Mouse (Mus musculus) intestine, embryonic 15.5 days (tissue): ENCODE results near the gene Gtf3c6. TPM values are rescaled to one million over a fixed set of nuclear protein-coding genes. Genes with fewer than 3 reads are reported as not detected.
A peak's percentile ranks its signal among the peaks of the same experiment; 100 is the strongest.

Source experiments
- ATAC-seq: fragments of 200-750 bp; cut with Nextera tagmentation; 2 replicates; pipeline ENCODE4 v1.8.0; 2017; ENCODE audit warnings: moderate TSS enrichment, moderate library complexity
- H3K27ac ChIP-seq: fragments of 300-500 bp; sonication (generic); 2 replicates; pipeline ENCODE4 v1.5.1; 2015; ENCODE audit warnings: mild to moderate bottlenecking, inconsistent platforms
- H3K27me3 ChIP-seq: fragments of 300-500 bp; sonication (generic); replicated peaks from 2 replicates; pipeline ENCODE4 v1.6.1; 2015; ENCODE audit warnings: inconsistent platforms
- H3K36me3 ChIP-seq: fragments of 300-500 bp; sonication (generic); 2 replicates; pipeline ENCODE4 v1.6.1; 2015; ENCODE audit warnings: inconsistent platforms
- H3K4me1 ChIP-seq: fragments of 300-500 bp; sonication (generic); replicated peaks from 2 replicates; pipeline ENCODE4 v1.6.1; 2015; ENCODE audit warnings: inconsistent platforms
- H3K4me2 ChIP-seq: fragments of 300-500 bp; sonication (generic); replicated peaks from 2 replicates; pipeline ENCODE4 v1.6.1; 2015; ENCODE audit warnings: mild to moderate bottlenecking, inconsistent platforms
- H3K4me3 ChIP-seq: fragments of 300-500 bp; sonication (generic); replicated peaks from 2 replicates; pipeline ENCODE4 v1.5.1; 2015; ENCODE audit warnings: inconsistent platforms
- H3K9ac ChIP-seq: fragments of 300-500 bp; sonication (generic); 2 replicates; pipeline ENCODE4 v1.6.1; 2015; ENCODE audit warnings: inconsistent platforms
- H3K9me3 ChIP-seq: fragments of 300-500 bp; sonication (generic); 2 replicates; pipeline ENCODE4 v1.6.1; 2016; ENCODE audit warnings: inconsistent platforms
- WGBS: fragments of 180-500 bp; shearing (Covaris S2); methylation state at CpG from one replicate; pipeline ENCODE4 v1.1.7; 2015; 5-methylcytosine and 5-hydroxymethylcytosine counted together
- polyA plus RNA-seq: library from polyadenylated mRNA; unstranded; fragments of >200 nt; fragmentation: Nextera tagmentation; extraction: Ambion mirVana; gene quantifications from 2 replicates; pipeline ENCODE4 v1.2.1, GENCODE M21; 2015

Gene Gtf3c6
- polyA plus RNA-seq, 1 experiment from 2014 or later: 80.8 TPM

- no peak overlapping the region for H3K27ac ChIP-seq
- no peak overlapping the region for H3K4me3 ChIP-seq
- H3K9me3 ChIP-seq: no peaks in the 10 kb centered on the region
- H3K36me3 ChIP-seq: peaks cover 36% of the 10 kb centered on the region
- no peak for ATAC-seq
- no peak overlapping the region for H3K4me2 ChIP-seq
- 0 out of 2 replicates have a peak, but pooled peaks cover 3% of the 10 kb centered on the region for H3K4me1 ChIP-seq
- WGBS: 83% methylated on average over 6 of the region's 6 CpGs
- H3K27me3 ChIP-seq: no peaks in the 10 kb centered on the region
- no peak overlapping the region for H3K9ac ChIP-seq
Measured at GRCm38 (mm10) chr10:40250969-40251368, 6.9 kb downstream of the Gtf3c6 start.

DNA sequence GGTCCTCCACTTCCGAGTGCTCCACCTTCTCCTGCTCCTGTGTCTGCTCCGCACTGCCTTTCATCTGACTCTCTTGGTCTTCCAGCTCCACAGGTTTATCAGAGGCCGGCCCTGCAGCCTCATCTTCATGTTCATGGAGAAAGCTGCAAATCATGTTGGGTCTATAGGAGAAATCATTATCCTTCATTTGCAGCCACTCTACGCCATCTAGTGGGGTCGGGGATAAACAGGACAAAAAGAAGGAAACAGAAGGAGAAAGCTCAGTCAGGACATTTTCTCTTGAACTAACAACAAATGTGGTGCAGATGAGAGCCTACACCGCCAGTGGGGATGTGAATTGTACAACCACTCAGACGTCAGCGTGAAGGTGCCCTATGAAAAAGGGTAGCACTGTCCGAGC is 8.3 kb downstream of the Gtf3c6 start:
- Histone ChIP-seq H3K27ac (no peak overlapping the region), H3K9me3 (no peaks in the 10 kb centered on the region), H3K27me3 (no peaks in the 10 kb centered on the region), H3K9ac (no peak overlapping the region), H3K36me3 (peaks cover 36% of the 10 kb centered on the region), H3K4me1 (0 out of 2 replicates have a peak, but pooled peaks cover 3% of the 10 kb centered on the region), H3K4me2 (no peak overlapping the region), H3K4me3 (no peak overlapping the region)
- 87% methylated on average over 9 of the region's 9 CpGs for WGBS
- ATAC-seq: no peak

DNA sequence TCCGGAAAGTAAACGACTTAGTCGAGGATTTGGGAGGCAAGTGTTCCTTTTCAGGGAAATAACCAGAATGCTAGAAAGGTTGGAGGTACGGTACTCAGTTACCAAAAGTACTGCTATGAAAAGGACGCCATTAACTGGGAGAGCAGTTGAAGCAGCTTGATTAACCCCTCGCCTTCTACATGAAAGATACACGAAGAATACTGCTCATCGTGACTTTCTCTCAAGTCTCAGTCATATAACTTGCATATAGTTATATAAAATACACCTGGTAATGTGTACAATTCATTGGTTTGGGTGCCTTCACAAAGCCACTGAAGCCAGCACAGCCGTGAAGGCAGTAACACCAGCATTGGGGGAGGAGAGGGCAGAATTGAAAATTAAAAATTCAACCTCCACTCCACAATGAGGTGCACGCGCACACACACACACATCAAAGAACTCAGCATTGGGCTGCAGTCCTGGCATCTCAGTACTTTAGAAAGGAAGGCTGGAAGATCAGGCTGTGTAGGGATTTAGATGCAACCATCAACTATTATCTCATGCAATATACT is 10.7 kb downstream of the Gtf3c6 start:
- peak overlapping the region; percentile 74 for H3K4me3 ChIP-seq
- H3K9me3 ChIP-seq: no peaks in the 10 kb centered on the region
- no peak overlapping the region for H3K9ac ChIP-seq
- peaks cover 28% of the 10 kb centered on the region for H3K36me3 ChIP-seq
- peak; percentile 45 for ATAC-seq
- H3K4me2 ChIP-seq: peak overlapping the region; percentile 63
- H3K27ac ChIP-seq: 0 out of 2 replicates have a peak overlapping the region, but pooled peaks have one; percentile 54
- 32% methylated on average over 11 of the region's 11 CpGs for WGBS
- H3K27me3 ChIP-seq: no peaks in the 10 kb centered on the region
- 0 out of 2 replicates have a peak, but pooled peaks cover 3% of the 10 kb centered on the region for H3K4me1 ChIP-seq

GRCm38 (mm10) chr10:40246374-40247165 is 11.3 kb downstream of the Gtf3c6 start, which contains the start of gene Rpf2:
Gene Rpf2, minus strand, starts transcription at chr10:40247036.
- peak within 1 kb of the TSS; percentile 63 for H3K4me2 ChIP-seq
- peak within 1 kb of the TSS; percentile 54; the same call in 1 of the 2 replicates for H3K27ac ChIP-seq
- peak within 1 kb of the TSS; percentile 74 for H3K4me3 ChIP-seq
- H3K9me3 ChIP-seq: no peaks in the 10 kb centered on the region
- no peaks in the 10 kb centered on the region for H3K27me3 ChIP-seq
- 0 out of 2 replicates have a peak, but pooled peaks cover 3% of the 10 kb centered on the region for H3K4me1 ChIP-seq
- WGBS: under 1% methylated on average over 54 of the region's 54 CpGs
- ATAC-seq: peak; percentile 97
- H3K36me3 ChIP-seq: peaks cover 22% of the 10 kb centered on the region
- peak within 1 kb of the TSS; percentile 66 for H3K9ac ChIP-seq

- no peak overlapping the region for H3K4me2 ChIP-seq
- no peaks in the 10 kb centered on the region for H3K27me3 ChIP-seq
- ATAC-seq: no peak
- WGBS: 94% methylated on average over 5 of the region's 5 CpGs
- H3K4me1 ChIP-seq: no peaks in the 10 kb centered on the region
- peaks cover 12% of the 10 kb centered on the region for H3K36me3 ChIP-seq
- H3K27ac ChIP-seq: no peak overlapping the region
- no peak overlapping the region for H3K4me3 ChIP-seq
- H3K9me3 ChIP-seq: no peaks in the 10 kb centered on the region
- no peak overlapping the region for H3K9ac ChIP-seq
Measured at GRCm38 (mm10) chr10:40237826-40238225, 20.1 kb downstream of the Gtf3c6 start.

DNA sequence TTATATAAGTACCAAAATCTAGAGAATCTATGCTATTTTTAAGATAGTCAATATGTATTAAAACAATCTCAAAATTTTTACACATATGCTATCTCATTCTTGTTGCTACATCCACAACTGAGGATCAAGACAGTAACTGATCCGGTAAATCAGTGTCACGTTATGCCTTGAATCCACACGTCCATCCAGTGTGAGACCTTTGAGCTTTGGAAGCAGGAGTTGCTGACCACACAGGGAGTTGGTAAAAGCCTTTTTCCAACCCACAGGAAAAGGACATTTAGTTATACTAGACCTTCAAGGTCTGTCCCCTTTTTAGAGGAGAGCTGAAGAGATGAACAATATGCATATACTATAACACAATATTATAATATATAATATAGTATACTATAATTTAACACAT is 24.7 kb downstream of the Gtf3c6 start:
- Histone ChIP-seq H3K27me3 (no peaks in the 10 kb centered on the region), H3K9ac (no peak overlapping the region), H3K9me3 (no peaks in the 10 kb centered on the region), H3K27ac (no peak overlapping the region), H3K36me3 (peaks cover 27% of the 10 kb centered on the region; the same call in 1 of the 2 replicates), H3K4me2 (no peak overlapping the region), H3K4me1 (no peaks in the 10 kb centered on the region), H3K4me3 (no peak overlapping the region)
- no peak for ATAC-seq
- WGBS: 90% methylated on average over 3 of the region's 3 CpGs

DNA sequence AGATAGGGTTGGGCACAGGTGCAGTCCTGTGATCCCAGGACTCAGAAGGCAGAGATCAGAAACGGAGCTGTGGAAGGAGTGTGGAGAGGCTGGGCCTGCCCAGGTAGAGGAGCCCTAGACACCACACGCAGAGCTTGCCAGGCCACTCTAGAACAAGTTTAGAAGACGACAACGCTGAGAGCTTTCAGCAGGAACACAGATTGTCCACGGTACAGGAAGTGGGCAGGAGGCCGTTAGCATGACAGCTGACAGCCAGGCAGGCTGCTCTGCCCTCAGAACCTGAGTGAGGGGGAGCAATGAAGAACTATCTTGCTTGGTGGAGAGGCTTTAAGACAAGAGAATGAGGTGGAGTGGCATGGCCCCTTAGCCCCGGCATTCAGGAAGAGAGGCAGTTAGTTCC is 25.5 kb downstream of the Gtf3c6 start:
- Histone ChIP-seq H3K9ac (no peak overlapping the region), H3K4me3 (no peak overlapping the region), H3K27ac (no peak overlapping the region), H3K27me3 (no peaks in the 10 kb centered on the region), H3K4me1 (no peaks in the 10 kb centered on the region), H3K36me3 (peaks cover 27% of the 10 kb centered on the region; the same call in 1 of the 2 replicates), H3K9me3 (no peaks in the 10 kb centered on the region), H3K4me2 (no peak overlapping the region)
- no peak for ATAC-seq
- WGBS: 84% methylated on average over 7 of the region's 7 CpGs

DNA sequence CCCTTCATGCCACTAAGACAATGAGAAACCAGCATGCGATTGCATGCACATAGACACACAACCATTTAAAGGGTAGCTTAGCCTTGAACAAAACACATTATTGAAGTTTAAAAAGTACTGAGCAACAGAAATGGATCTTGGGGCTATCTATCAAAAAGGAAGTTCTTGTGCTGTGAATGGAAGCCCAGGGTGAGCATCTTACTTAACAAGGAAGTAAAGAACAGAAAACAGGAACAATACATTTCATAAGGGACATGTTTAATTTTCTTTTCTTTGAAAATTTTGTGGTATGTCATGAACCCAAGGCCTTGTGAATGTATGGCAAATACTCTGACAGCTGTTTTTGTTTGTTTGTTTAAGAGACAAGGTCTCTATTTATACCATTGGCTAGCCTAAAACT is 28.2 kb downstream of the Gtf3c6 start:
- 97% methylated on average over 1 of the region's 1 CpGs for WGBS
- H3K4me2 ChIP-seq: no peak overlapping the region
- ATAC-seq: no peak
- no peak overlapping the region for H3K9ac ChIP-seq
- no peak overlapping the region for H3K4me3 ChIP-seq
- H3K27me3 ChIP-seq: no peaks in the 10 kb centered on the region
- H3K4me1 ChIP-seq: no peaks in the 10 kb centered on the region
- H3K27ac ChIP-seq: no peak overlapping the region
- peaks cover 35% of the 10 kb centered on the region for H3K36me3 ChIP-seq
- H3K9me3 ChIP-seq: no peaks in the 10 kb centered on the region

DNA sequence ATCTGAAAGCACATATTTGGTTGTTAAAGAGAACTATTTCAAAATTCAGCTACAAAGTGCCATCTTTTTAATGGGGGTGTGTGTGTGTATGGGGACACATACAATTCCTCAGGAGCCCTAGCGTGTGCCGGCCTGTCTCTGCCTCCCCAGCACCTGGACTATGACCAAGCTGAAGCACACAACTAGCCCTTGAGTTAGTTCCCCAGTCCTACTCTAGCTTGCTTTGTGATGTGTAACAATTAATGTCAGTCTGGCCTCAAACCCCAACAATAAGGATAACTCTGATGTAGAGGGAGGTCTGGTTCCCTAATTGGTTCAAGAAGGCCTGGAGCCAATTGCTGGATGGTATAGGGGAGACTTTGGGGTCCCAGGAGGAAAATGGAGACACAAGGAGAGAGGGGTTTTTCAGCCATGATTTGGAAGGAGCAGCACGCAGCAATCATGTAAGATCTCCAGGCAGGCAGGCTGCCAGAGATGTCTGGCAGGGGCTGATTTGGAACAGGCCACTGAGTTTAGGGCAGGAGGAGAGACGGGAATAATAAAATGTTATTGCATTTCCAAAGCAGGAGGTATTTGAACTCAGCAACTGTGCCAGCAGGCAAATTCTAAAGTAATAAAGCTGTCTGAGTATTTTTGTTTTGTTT is 30.1 kb downstream of the Gtf3c6 start:
- Histone ChIP-seq H3K4me1 (no peaks in the 10 kb centered on the region), H3K36me3 (peaks cover 37% of the 10 kb centered on the region), H3K9ac (no peak overlapping the region), H3K4me2 (no peak overlapping the region), H3K27ac (no peak overlapping the region), H3K4me3 (no peak overlapping the region), H3K27me3 (no peaks in the 10 kb centered on the region), H3K9me3 (no peaks in the 10 kb centered on the region)
- no peak for ATAC-seq
- 70% methylated on average over 4 of the region's 4 CpGs for WGBS

DNA sequence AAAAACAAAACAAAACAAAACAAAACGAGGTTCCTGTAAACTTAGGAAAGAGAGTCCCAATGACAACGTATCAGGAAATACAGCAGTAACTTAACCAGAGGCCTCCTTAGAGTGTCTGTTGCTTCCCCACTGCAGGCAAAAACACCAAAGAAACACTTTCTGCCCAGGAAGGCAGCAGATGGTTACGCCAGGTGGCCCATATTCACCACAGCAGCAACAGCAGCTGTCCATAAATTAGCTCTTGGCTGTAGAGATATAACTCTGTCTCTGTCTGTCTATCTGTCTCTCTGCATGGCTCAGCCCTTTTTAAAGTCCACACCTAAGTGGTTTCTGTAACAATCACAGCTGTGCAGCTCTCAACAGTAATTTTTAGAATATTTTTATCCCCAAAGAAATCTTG is 39.0 kb downstream of the Gtf3c6 start:
- WGBS: 72% methylated on average over 3 of the region's 3 CpGs
- H3K4me1 ChIP-seq: no peaks in the 10 kb centered on the region
- no peak overlapping the region for H3K9ac ChIP-seq
- no peak for ATAC-seq
- H3K4me3 ChIP-seq: no peak overlapping the region
- peaks cover 20% of the 10 kb centered on the region for H3K36me3 ChIP-seq
- H3K27me3 ChIP-seq: no peaks in the 10 kb centered on the region
- H3K9me3 ChIP-seq: no peaks in the 10 kb centered on the region
- H3K27ac ChIP-seq: no peak overlapping the region
- H3K4me2 ChIP-seq: no peak overlapping the region

DNA sequence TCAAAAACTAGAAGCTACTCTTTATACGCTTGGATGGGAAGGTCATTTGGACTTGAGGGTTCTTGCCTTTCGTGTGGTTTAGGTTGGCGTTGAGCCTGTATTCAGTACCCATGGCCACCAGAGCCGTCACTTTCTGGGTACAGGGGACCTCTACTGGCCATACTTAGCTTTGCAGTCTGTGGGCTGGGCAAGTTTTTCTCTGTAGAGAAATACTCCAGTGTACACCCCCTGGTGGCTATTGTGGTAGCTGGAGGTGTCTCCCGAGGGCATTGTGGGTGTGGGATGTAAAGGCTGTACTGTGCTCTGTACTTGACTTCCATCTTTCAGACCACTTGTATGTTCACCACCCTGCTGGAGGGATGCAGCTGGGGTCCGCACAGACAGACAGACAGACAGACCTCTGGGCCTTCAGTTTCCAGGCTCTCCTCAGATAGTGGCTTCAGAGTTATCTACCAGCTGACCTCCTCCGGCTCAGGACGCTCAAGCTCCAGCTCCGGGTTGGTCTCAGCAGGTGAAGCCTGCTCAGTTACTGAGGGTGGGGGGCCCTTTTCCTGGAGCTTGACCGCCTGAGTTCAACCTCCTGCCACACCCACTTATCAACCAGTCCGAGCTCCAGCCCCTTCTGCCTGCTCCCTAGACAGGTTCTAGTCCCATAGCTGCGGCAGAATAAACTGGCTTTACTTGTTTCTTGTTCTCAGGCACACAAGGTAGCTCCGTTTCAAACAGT is 45.3 kb downstream of the Gtf3c6 start:
- Histone ChIP-seq H3K27ac (no peak overlapping the region), H3K9me3 (no peaks in the 10 kb centered on the region), H3K4me3 (no peak overlapping the region), H3K4me2 (peak overlapping the region; percentile 26), H3K27me3 (no peaks in the 10 kb centered on the region), H3K4me1 (no peaks in the 10 kb centered on the region), H3K36me3 (no peaks in the 10 kb centered on the region), H3K9ac (no peak overlapping the region)
- ATAC-seq: peak; percentile 95
- WGBS: 32% methylated on average over 13 of the region's 13 CpGs
